Mouse (Mus musculus) forebrain, embryonic 16.5 days (tissue): ENCODE data around the gene Zfp704. TPM values are rescaled to one million over a fixed set of nuclear protein-coding genes. Genes with fewer than 3 reads are reported as not detected.

Experiments used
- ATAC-seq: fragments of 200-750 bp; cut with Nextera tagmentation; 2 replicates; pipeline ENCODE4 v1.8.0; 2017; ENCODE audit warnings: mild to moderate bottlenecking, moderate library complexity
- H3K27ac ChIP-seq: fragments of 300-500 bp; sonication (generic); 2 replicates; pipeline ENCODE4 v1.5.1; 2014; ENCODE audit warnings: low read length, control low read depth
- H3K27me3 ChIP-seq: fragments of 300-500 bp; sonication (generic); replicated peaks from 2 replicates; pipeline ENCODE4 v1.6.1; 2014; ENCODE audit warnings: low read length; ENCODE audit not compliant: control insufficient read depth, insufficient read depth
- H3K36me3 ChIP-seq: fragments of 300-500 bp; sonication (generic); 2 replicates; pipeline ENCODE4 v1.6.1; 2014; ENCODE audit not compliant: control insufficient read depth, insufficient read depth
- H3K4me1 ChIP-seq: fragments of 300-500 bp; sonication (generic); replicated peaks from 2 replicates; pipeline ENCODE4 v1.6.1; 2014; ENCODE audit warnings: low read length; ENCODE audit not compliant: control insufficient read depth, insufficient read depth
- H3K4me2 ChIP-seq: fragments of 300-500 bp; sonication (generic); 2 replicates; pipeline ENCODE4 v1.6.1; 2014; ENCODE audit warnings: mild to moderate bottlenecking, low read length, control low read depth
- H3K4me3 ChIP-seq: fragments of 300-500 bp; sonication (generic); replicated peaks from 2 replicates; pipeline ENCODE4 v1.5.1; 2014; ENCODE audit warnings: mild to moderate bottlenecking, low read length, control low read depth
- H3K9ac ChIP-seq: fragments of 300-500 bp; sonication (generic); replicated peaks from 2 replicates; pipeline ENCODE4 v1.6.1; 2014; ENCODE audit warnings: low read depth, low read length, control low read depth
- H3K9me3 ChIP-seq: fragments of 300-500 bp; sonication (generic); 2 replicates; pipeline ENCODE4 v1.6.1; 2016; ENCODE audit warnings: low read length; ENCODE audit not compliant: control insufficient read depth
- WGBS: fragments of 180-500 bp; shearing (Covaris S2); extraction: QIAGEN DNeasy Blood & Tissue Kit; methylation state at CpG from one replicate; pipeline ENCODE4 v1.1.7; 2014; 5-methylcytosine and 5-hydroxymethylcytosine counted together
- polyA plus RNA-seq: library from polyadenylated mRNA; unstranded; fragments of >200 nt; fragmentation: Nextera tagmentation; extraction: Ambion mirVana; gene quantifications from 2 replicates; pipeline ENCODE4 v1.2.1, GENCODE M21; 2015

Gene Zfp704
- polyA plus RNA-seq, 1 experiment from 2014 or later: 19.7 TPM

GRCm38 (mm10) chr3:9516119-9516855 lies 93.6 kb downstream of the Zfp704 start:
- Histone ChIP-seq H3K4me3 (no peak overlapping the region), H3K9me3 (no peaks in the 10 kb centered on the region), H3K9ac (no peak overlapping the region), H3K36me3 (no peaks in the 10 kb centered on the region), H3K27ac (no peak overlapping the region), H3K27me3 (peaks cover 7% of the 10 kb centered on the region), H3K4me1 (peaks cover 24% of the 10 kb centered on the region), H3K4me2 (no peak overlapping the region)
- WGBS: 77% methylated on average over 7 of the region's 8 CpGs
- ATAC-seq: no peak

- WGBS: 88% methylated on average over 8 of the region's 8 CpGs
- ATAC-seq: no peak
- Histone ChIP-seq H3K4me2 (no peak overlapping the region), H3K27ac (no peak overlapping the region), H3K4me3 (no peak overlapping the region), H3K36me3 (no peaks in the 10 kb centered on the region), H3K9me3 (no peaks in the 10 kb centered on the region), H3K27me3 (peaks cover 7% of the 10 kb centered on the region), H3K9ac (no peak overlapping the region), H3K4me1 (peaks cover 18% of the 10 kb centered on the region)
Measured at GRCm38 (mm10) chr3:9515527-9515926, 94.4 kb downstream of the Zfp704 start.

GRCm38 (mm10) chr3:9513703-9514110 lies 96.2 kb downstream of the Zfp704 start:
- H3K27ac ChIP-seq: no peak overlapping the region
- WGBS: 8% methylated on average over 7 of the region's 7 CpGs
- no peak overlapping the region for H3K4me3 ChIP-seq
- H3K9ac ChIP-seq: no peak overlapping the region
- no peaks in the 10 kb centered on the region for H3K9me3 ChIP-seq
- H3K4me2 ChIP-seq: no peak overlapping the region
- peak; percentile 71; the same call in 1 of the 2 replicates for ATAC-seq
- H3K4me1 ChIP-seq: 0 out of 2 replicates have a peak, but pooled peaks cover 5% of the 10 kb centered on the region
- H3K27me3 ChIP-seq: peaks cover 7% of the 10 kb centered on the region
- no peaks in the 10 kb centered on the region for H3K36me3 ChIP-seq

- H3K36me3 ChIP-seq: no peaks in the 10 kb centered on the region
- 0 out of 2 replicates have a peak, but pooled peaks cover 5% of the 10 kb centered on the region for H3K4me1 ChIP-seq
- no peaks in the 10 kb centered on the region for H3K9me3 ChIP-seq
- WGBS: 91% methylated on average over 10 of the region's 10 CpGs
- H3K27me3 ChIP-seq: peaks cover 7% of the 10 kb centered on the region
- H3K4me3 ChIP-seq: no peak overlapping the region
- no peak overlapping the region for H3K4me2 ChIP-seq
- no peak for ATAC-seq
- H3K9ac ChIP-seq: no peak overlapping the region
- no peak overlapping the region for H3K27ac ChIP-seq
Measured at GRCm38 (mm10) chr3:9512199-9512598, 97.7 kb downstream of the Zfp704 start.

GRCm38 (mm10) chr3:9505692-9506211 lies 104.1 kb downstream of the Zfp704 start:
- H3K9me3 ChIP-seq: no peaks in the 10 kb centered on the region
- 71% methylated on average over 6 of the region's 6 CpGs for WGBS
- H3K4me2 ChIP-seq: no peak overlapping the region
- ATAC-seq: no peak
- no peak overlapping the region for H3K9ac ChIP-seq
- H3K27ac ChIP-seq: no peak overlapping the region
- H3K4me1 ChIP-seq: peaks cover 8% of the 10 kb centered on the region
- no peaks in the 10 kb centered on the region for H3K27me3 ChIP-seq
- H3K4me3 ChIP-seq: no peak overlapping the region
- no peaks in the 10 kb centered on the region for H3K36me3 ChIP-seq

GRCm38 (mm10) chr3:9504371-9504770 lies 105.5 kb downstream of the Zfp704 start:
- H3K9me3 ChIP-seq: no peaks in the 10 kb centered on the region
- H3K9ac ChIP-seq: no peak overlapping the region
- no peak for ATAC-seq
- no peaks in the 10 kb centered on the region for H3K36me3 ChIP-seq
- H3K4me3 ChIP-seq: no peak overlapping the region
- 86% methylated on average over 4 of the region's 4 CpGs for WGBS
- peaks cover 22% of the 10 kb centered on the region for H3K4me1 ChIP-seq
- no peak overlapping the region for H3K4me2 ChIP-seq
- H3K27me3 ChIP-seq: no peaks in the 10 kb centered on the region
- H3K27ac ChIP-seq: no peak overlapping the region

GRCm38 (mm10) chr3:9500725-9501124 lies 109.2 kb downstream of the Zfp704 start:
- peak; percentile 99 for ATAC-seq
- peak overlapping the region; percentile 35 for H3K4me2 ChIP-seq
- no peak overlapping the region for H3K4me3 ChIP-seq
- no peaks in the 10 kb centered on the region for H3K9me3 ChIP-seq
- whole genome bisulfite sequencing: 3% methylated on average over 6 of the region's 6 CpGs
- H3K27ac ChIP-seq: peak overlapping the region; percentile 85
- 0 out of 2 replicates have a peak overlapping the region, but pooled peaks have one; percentile 26 for H3K9ac ChIP-seq
- H3K36me3 ChIP-seq: no peaks in the 10 kb centered on the region
- no peaks in the 10 kb centered on the region for H3K27me3 ChIP-seq
- H3K4me1 ChIP-seq: peaks cover 38% of the 10 kb centered on the region

GRCm38 (mm10) chr3:9499994-9500553 lies 109.8 kb downstream of the Zfp704 start:
- Histone ChIP-seq H3K9me3 (no peaks in the 10 kb centered on the region), H3K9ac (no peak overlapping the region; the same call in 1 of the 2 replicates), H3K27me3 (no peaks in the 10 kb centered on the region), H3K4me2 (peak overlapping the region; percentile 35; the same call in 1 of the 2 replicates), H3K4me1 (peaks cover 38% of the 10 kb centered on the region), H3K27ac (peak overlapping the region; percentile 57), H3K4me3 (no peak overlapping the region), H3K36me3 (no peaks in the 10 kb centered on the region)
- peak; percentile 21 for ATAC-seq
- 22% methylated on average over 8 of the region's 8 CpGs for WGBS

GRCm38 (mm10) chr3:9499489-9499888 lies 110.4 kb downstream of the Zfp704 start:
- Histone ChIP-seq H3K4me1 (peaks cover 38% of the 10 kb centered on the region), H3K36me3 (no peaks in the 10 kb centered on the region), H3K4me3 (no peak overlapping the region), H3K9me3 (no peaks in the 10 kb centered on the region), H3K27me3 (no peaks in the 10 kb centered on the region), H3K27ac (peak overlapping the region; percentile 44; the same call in 1 of the 2 replicates), H3K9ac (no peak overlapping the region), H3K4me2 (no peak overlapping the region)
- 50% methylated on average over 5 of the region's 5 CpGs for WGBS
- ATAC-seq: no peak
